Mouse (Mus musculus) forebrain, embryonic 15.5 days (tissue): ENCODE measurements around the gene Slc27a4. TPM values are rescaled to one million over a fixed set of nuclear protein-coding genes. Genes with fewer than 3 reads are reported as not detected.

Source experiments
- ATAC-seq: fragments of 200-750 bp; cut with Nextera tagmentation; replicated peaks from 2 replicates; pipeline ENCODE4 v1.8.0; 2017; ENCODE audit warnings: mild to moderate bottlenecking, moderate TSS enrichment, moderate library complexity
- H3K27ac ChIP-seq: fragments of 300-500 bp; sonication (generic); replicated peaks from 2 replicates; pipeline ENCODE4 v1.5.1; 2015; ENCODE audit warnings: mild to moderate bottlenecking, inconsistent platforms
- H3K27me3 ChIP-seq: fragments of 300-500 bp; sonication (generic); 2 replicates; pipeline ENCODE4 v1.6.1; 2015; ENCODE audit warnings: inconsistent platforms
- H3K36me3 ChIP-seq: fragments of 300-500 bp; sonication (generic); 2 replicates; pipeline ENCODE4 v1.6.1; 2015; ENCODE audit warnings: mild to moderate bottlenecking, inconsistent platforms
- H3K4me1 ChIP-seq: fragments of 300-500 bp; sonication (generic); 2 replicates; pipeline ENCODE4 v1.6.1; 2015; ENCODE audit warnings: inconsistent platforms
- H3K4me2 ChIP-seq: fragments of 300-500 bp; sonication (generic); replicated peaks from 2 replicates; pipeline ENCODE4 v1.6.1; 2015; ENCODE audit warnings: mild to moderate bottlenecking, inconsistent platforms
- H3K4me3 ChIP-seq: fragments of 300-500 bp; sonication (generic); 2 replicates; pipeline ENCODE4 v1.5.1; 2015; ENCODE audit warnings: mild to moderate bottlenecking, inconsistent platforms
- H3K9ac ChIP-seq: fragments of 300-500 bp; sonication (generic); replicated peaks from 2 replicates; pipeline ENCODE4 v1.6.1; 2015; ENCODE audit warnings: mild to moderate bottlenecking, inconsistent platforms
- H3K9me3 ChIP-seq: fragments of 300-500 bp; sonication (generic); 2 replicates; pipeline ENCODE4 v1.6.1; 2016; ENCODE audit warnings: inconsistent platforms
- WGBS: fragments of 180-500 bp; shearing (Covaris S2); methylation state at CpG from one replicate; pipeline ENCODE4 v1.1.7; 2015; ENCODE audit warnings: mixed read lengths; 5-methylcytosine and 5-hydroxymethylcytosine counted together
- polyA plus RNA-seq: library from polyadenylated mRNA; unstranded; fragments of >200 nt; fragmentation: Nextera tagmentation; extraction: Ambion mirVana; gene quantifications from 2 replicates; pipeline ENCODE4 v1.2.1, GENCODE M21; 2015

Gene Slc27a4
- polyA plus RNA-seq, 1 experiment from 2014 or later: 31.8 TPM

DNA sequence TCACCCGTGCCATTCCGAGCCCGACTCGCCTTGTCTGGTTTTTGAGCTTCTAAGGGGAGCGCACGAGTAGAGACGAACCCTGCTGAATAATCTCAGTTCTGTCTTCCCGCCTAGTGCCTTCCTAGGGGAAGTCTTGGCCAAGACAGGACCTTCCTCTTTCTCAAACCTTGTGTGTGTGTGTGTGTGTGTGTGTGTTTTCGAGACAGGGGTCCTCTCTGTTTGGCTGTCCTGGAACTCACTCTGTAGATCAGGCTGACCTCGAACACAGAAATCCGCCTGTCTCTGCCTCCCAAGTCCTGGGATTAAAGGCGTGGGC, 25.2 kb downstream of the Slc27a4 start:
- Histone ChIP-seq H3K27ac (peak overlapping the region; percentile 49), H3K9me3 (no peaks in the 10 kb centered on the region), H3K36me3 (peaks cover 2% of the 10 kb centered on the region), H3K9ac (peak overlapping the region; percentile 73), H3K4me2 (peak overlapping the region; percentile 76), H3K27me3 (no peaks in the 10 kb centered on the region), H3K4me3 (peak overlapping the region; percentile 93), H3K4me1 (peaks cover 19% of the 10 kb centered on the region)
- ATAC-seq: no peak
- WGBS: 6% methylated on average over 12 of the region's 12 CpGs

DNA sequence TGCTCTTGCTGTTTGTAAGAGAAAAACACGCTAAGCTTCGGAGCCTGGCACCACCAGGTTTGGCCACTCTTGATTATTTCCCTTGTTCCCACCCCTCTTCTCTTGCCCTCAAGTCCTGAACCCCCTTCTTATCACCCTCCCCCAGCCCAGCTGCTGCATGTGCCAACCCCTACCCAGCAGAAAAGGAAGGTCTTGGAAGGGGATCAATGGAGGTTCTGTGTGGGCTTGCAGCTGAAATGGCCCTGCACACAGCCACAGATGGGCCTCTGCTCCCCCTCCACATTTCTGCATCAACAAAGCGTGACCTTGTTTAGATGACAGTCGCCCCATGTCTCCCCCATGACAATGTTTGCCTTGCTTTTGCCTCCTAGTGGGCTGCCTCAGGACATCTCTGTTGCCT, 28.7 kb downstream of the Slc27a4 start:
- WGBS: 86% methylated on average over 4 of the region's 4 CpGs
- H3K36me3 ChIP-seq: peaks cover 10% of the 10 kb centered on the region
- no peak overlapping the region for H3K27ac ChIP-seq
- H3K4me2 ChIP-seq: no peak overlapping the region
- no peaks in the 10 kb centered on the region for H3K9me3 ChIP-seq
- no peaks in the 10 kb centered on the region for H3K27me3 ChIP-seq
- H3K4me1 ChIP-seq: peaks cover 20% of the 10 kb centered on the region
- ATAC-seq: no peak
- H3K9ac ChIP-seq: no peak overlapping the region
- H3K4me3 ChIP-seq: no peak overlapping the region

DNA sequence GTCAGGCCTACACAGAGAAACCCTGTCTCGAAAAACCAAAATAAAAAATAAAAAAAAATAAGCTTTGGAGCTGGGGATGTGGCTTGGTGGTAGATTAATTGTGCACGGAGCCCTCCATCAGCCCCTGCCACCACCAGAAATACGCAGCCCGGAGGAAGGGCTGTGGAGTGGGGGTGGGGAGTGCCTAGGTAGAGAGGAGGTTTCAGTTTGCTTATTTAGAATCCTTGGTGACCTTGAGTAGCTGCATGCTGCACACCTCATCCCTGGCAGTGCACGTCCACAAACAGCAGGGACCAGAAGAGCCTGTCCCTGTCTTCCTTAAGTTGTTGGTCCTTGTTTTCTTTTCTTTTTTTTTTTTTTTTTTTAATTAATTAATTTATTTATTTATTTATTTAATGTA, 31.4 kb downstream of the Slc27a4 start:
- no peaks in the 10 kb centered on the region for H3K27me3 ChIP-seq
- H3K4me2 ChIP-seq: no peak overlapping the region
- no peak overlapping the region for H3K9ac ChIP-seq
- H3K27ac ChIP-seq: no peak overlapping the region
- WGBS: 97% methylated on average over 5 of the region's 5 CpGs
- H3K4me1 ChIP-seq: 0 out of 2 replicates have a peak, but pooled peaks cover 3% of the 10 kb centered on the region
- ATAC-seq: no peak
- H3K9me3 ChIP-seq: no peaks in the 10 kb centered on the region
- H3K36me3 ChIP-seq: peaks cover 10% of the 10 kb centered on the region
- H3K4me3 ChIP-seq: no peak overlapping the region

DNA sequence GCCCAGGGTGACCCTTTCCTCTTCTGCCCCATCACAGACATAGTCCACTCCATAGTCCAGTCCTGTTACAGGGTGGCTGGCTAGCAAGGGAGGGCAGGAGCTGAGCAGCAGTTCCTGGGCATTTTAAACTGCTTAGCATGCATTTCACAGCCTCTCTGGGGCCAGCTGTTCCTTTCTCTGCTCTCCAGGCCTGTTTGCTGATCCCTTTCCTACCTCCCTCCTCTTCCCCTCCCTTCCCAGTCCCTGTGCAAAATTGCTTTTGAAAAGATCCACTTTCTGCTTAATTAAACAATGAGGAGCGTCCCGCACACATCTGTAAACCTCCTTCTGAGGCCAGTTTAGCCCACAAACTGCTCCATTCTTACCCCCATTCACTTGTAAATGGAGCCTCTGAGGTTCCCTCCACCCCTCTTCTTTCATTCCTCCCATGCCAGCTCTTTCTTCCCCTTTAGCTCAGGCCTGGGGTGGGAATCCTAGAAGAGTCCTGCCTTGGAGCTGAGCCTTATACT, 33.0 kb downstream of the Slc27a4 start:
- no peak for ATAC-seq
- 8% methylated on average over 2 of the region's 2 CpGs for WGBS
- no peaks in the 10 kb centered on the region for H3K27me3 ChIP-seq
- peak overlapping the region; percentile 32; the same call in 1 of the 2 replicates for H3K27ac ChIP-seq
- no peak overlapping the region for H3K9ac ChIP-seq
- H3K9me3 ChIP-seq: no peaks in the 10 kb centered on the region
- no peak overlapping the region for H3K4me3 ChIP-seq
- H3K36me3 ChIP-seq: peaks cover 10% of the 10 kb centered on the region
- H3K4me2 ChIP-seq: no peak overlapping the region
- H3K4me1 ChIP-seq: 0 out of 2 replicates have a peak, but pooled peaks cover 3% of the 10 kb centered on the region

DNA sequence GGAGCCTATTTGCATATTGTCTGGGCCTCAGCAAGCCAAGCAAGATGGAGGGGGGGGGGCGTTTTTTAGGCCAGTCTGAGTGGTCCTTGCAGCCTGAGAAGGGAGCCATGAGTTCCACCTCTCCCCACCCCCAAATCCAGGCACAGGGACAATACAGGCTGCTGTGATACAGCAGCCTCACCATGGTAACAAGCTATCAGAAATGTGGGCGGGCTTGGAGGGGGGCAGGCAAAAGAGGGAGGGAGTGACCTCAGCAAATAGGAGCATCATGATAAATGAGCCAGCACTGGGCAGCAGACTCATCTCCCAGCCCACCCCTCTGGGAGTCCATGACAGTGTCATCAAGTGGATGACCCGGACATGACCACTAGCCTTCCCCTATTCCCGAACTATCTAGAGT, 37.0 kb downstream of the Slc27a4 start:
- Histone ChIP-seq H3K9me3 (no peaks in the 10 kb centered on the region), H3K36me3 (peaks cover 19% of the 10 kb centered on the region), H3K4me3 (no peak overlapping the region), H3K27ac (no peak overlapping the region), H3K4me1 (0 out of 2 replicates have a peak, but pooled peaks cover 3% of the 10 kb centered on the region), H3K9ac (no peak overlapping the region), H3K27me3 (peaks cover 11% of the 10 kb centered on the region), H3K4me2 (no peak overlapping the region)
- 0 out of 2 replicates have a peak, but pooled peaks have one; percentile 19 for ATAC-seq
- WGBS: 51% methylated on average over 4 of the region's 4 CpGs

DNA sequence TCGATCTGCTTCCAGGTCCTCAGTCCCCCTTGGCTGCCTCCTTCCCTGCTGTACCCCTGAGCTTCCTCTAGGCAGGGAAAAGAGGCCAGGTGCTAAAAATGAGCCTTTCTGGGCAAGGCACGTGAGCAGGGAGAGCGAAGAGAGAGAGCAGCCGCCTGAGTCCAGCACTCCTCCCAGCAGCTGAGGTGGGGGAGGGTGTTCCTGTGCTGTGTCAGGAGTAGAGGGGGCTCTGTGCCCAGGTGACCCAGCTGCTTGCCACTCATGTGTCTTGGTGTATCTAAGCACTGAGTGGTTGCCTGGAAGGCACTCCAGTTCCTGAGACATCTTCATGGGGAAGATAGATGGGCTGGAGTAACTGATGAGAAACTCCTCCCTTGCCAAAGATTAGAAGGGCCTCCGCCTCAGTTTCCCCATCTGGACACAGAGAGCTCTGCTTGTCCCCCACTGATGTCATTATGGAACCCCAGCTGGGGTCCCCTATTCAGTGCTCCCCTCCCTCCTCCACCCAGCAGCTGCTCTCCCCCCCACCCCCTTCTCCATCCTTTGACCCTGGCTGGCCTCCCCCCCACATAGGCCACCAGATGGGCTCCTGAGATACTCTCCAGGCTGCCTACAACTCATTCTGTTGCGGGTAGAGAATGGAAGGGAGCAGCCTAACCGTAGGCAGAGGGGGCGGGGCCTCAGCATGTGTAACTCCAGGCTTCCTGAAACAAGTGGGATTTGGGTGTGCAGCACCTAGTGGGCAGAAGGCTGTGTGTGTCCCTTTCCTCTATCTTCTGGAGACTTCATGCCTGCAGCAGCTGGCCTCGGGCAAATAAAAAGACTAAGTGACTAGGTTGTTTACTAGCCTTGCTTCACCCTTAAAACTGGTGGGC, 41.0 kb downstream of the Slc27a4 start:
- H3K4me2 ChIP-seq: no peak overlapping the region
- no peak for ATAC-seq

DNA sequence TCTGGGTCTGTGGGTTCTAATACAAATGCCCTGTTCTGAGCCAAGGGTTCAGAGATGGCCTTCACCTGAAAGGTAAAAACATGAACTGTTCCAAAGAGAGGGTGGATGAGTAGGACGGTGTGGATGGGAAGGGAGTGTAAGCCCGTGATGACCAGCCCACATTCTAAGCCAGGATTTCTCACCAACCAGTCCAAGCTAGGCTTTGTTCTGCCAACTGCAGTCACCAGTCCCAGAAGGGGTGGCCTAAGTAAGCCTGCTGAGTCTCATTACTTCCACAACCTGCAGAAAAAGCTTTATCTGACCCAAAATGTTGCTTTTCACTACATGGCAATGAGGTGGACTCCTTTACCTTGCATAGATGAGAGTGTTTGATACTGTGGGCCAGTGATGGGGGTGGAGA, 41.7 kb downstream of the Slc27a4 start:
- no peaks in the 10 kb centered on the region for H3K9me3 ChIP-seq
- H3K4me2 ChIP-seq: no peak overlapping the region
- no peak overlapping the region for H3K9ac ChIP-seq
- H3K27me3 ChIP-seq: peaks cover 41% of the 10 kb centered on the region
- peaks cover 19% of the 10 kb centered on the region for H3K36me3 ChIP-seq
- ATAC-seq: no peak
- H3K4me1 ChIP-seq: peaks cover 13% of the 10 kb centered on the region
- WGBS: 60% methylated on average over 2 of the region's 2 CpGs
- no peak overlapping the region for H3K27ac ChIP-seq
- H3K4me3 ChIP-seq: no peak overlapping the region

More for the DNA sequence above, 41.0 kb downstream of the Slc27a4 start:
- no peak overlapping the region for H3K4me3 ChIP-seq
- no peaks in the 10 kb centered on the region for H3K9me3 ChIP-seq
- H3K4me1 ChIP-seq: peaks cover 13% of the 10 kb centered on the region
- no peak overlapping the region for H3K9ac ChIP-seq
- peaks cover 19% of the 10 kb centered on the region for H3K36me3 ChIP-seq
- 61% methylated on average over 9 of the region's 9 CpGs for WGBS
- no peak overlapping the region for H3K27ac ChIP-seq
- peaks cover 35% of the 10 kb centered on the region for H3K27me3 ChIP-seq

DNA sequence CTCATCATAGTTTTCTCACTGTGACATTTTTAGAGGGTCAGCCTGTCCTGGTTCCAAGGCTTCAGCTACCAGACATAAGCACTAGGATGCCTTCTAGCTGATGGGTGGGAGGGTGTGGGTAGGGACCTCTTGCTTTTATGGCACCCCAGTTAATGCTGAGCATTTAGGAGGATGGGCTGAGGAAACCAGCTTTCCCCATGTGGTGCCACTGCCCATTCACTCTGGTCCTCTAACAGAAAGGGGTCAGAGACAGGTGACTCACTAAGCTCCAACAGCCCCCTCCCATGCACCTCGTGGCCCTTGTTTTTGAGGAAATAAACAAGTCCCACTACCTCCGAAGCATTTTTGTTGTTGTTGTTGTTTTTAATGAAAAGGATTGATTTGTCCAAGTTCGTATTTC, 42.2 kb downstream of the Slc27a4 start:
- Histone ChIP-seq H3K9ac (no peak overlapping the region), H3K27ac (no peak overlapping the region), H3K4me3 (no peak overlapping the region), H3K4me1 (peaks cover 13% of the 10 kb centered on the region), H3K27me3 (peaks cover 42% of the 10 kb centered on the region), H3K9me3 (no peaks in the 10 kb centered on the region), H3K36me3 (peaks cover 19% of the 10 kb centered on the region), H3K4me2 (no peak overlapping the region)
- 15% methylated on average over 3 of the region's 3 CpGs for WGBS
- ATAC-seq: no peak

DNA sequence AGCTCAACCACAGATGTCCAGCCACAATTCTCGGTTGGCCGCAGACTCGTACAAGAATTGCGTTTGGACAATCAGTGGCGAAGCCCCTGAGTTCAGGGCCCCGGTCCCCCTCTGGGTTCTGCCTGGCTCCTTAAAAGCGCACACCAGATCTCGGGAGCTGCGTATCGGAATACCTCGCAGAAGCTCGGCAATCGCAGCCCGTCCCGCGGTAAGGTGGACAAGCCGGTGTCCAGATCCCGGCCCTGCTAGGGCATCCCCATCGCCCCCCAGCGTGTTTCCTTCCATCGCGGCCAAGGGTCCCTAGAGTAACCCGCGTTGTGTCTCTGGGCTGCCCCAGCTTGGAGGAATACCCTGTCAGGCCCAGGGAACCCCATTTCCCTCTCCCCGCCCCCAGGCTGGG, 43.2 kb downstream of the Slc27a4 start:
- Histone ChIP-seq H3K36me3 (peaks cover 19% of the 10 kb centered on the region), H3K4me2 (peak overlapping the region; percentile 49), H3K4me3 (peak overlapping the region; percentile 35), H3K9ac (peak overlapping the region; percentile 22), H3K27me3 (peaks cover 42% of the 10 kb centered on the region), H3K9me3 (no peaks in the 10 kb centered on the region), H3K4me1 (peaks cover 13% of the 10 kb centered on the region), H3K27ac (no peak overlapping the region)
- ATAC-seq: no peak
- 5% methylated on average over 25 of the region's 25 CpGs for WGBS

DNA sequence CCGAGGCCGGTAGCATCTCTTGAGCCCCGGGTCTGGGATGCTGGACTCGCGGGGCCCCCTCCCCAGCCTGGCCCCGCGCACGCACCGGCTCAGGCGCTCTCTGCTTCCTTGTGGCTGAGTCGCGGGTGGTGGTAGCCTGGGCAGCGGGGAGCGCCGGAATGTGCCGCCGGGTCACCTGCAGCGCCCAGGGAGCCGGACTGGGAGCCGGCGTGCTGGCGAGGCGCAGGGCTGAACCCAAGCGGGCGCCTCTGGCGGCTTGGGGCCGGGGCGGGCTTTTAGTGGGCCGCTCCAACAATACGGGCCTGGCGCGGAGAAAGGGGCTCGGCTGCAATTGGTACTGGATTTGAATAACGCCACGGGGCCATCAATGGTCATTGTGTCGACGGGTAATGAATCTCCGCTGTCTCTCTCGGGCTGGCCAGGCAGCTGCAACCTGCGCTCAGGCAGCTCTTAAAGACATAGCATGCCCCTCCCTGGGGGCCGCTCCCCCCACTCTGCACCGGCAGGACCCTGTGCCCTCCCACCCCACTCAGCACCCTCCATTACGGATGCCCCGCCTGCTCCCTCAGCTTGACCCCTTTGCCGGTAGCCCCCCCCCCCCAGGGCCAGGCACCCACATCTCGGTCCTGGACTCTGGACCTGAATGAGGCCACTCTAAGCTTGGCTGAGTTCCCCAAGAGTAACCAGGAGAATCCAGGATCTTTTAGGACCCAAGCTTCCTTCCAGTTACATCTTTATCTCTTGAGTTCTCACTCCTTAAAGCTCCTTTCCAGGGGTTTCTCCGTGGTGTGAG, 43.8 kb downstream of the Slc27a4 start:
- no peaks in the 10 kb centered on the region for H3K9me3 ChIP-seq
- 0 out of 2 replicates have a peak, but pooled peaks have one; percentile 46 for ATAC-seq
- no peak overlapping the region for H3K27ac ChIP-seq
- H3K27me3 ChIP-seq: peaks cover 42% of the 10 kb centered on the region
- H3K36me3 ChIP-seq: peaks cover 19% of the 10 kb centered on the region
- peak overlapping the region; percentile 49 for H3K4me2 ChIP-seq
- H3K4me1 ChIP-seq: peaks cover 13% of the 10 kb centered on the region
- H3K4me3 ChIP-seq: peak overlapping the region; percentile 35
- WGBS: 1% methylated on average over 42 of the region's 47 CpGs
- peak overlapping the region; percentile 22 for H3K9ac ChIP-seq

DNA sequence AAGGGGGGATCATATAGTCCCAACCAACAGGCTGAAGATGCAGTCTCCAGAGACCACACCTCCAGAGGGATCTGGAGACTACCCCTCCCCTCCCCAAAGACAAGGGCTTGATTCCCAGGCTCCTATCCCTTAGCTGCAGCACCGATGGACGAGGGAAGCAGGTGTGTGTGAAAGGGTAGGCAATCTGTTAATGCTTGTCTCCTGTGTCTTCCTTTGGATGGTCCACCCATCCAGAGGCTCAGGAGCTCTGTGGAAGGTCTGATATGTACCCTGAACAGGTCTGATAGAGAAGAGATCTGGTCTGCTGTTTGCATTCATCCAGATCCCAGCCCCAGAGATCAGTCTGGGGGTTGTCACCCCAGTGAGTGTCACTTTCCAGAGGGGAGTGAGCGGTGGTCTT, 44.5 kb downstream of the Slc27a4 start:
- 33% methylated on average over 3 of the region's 3 CpGs for WGBS
- Histone ChIP-seq H3K9ac (no peak overlapping the region), H3K27ac (no peak overlapping the region), H3K9me3 (no peaks in the 10 kb centered on the region), H3K4me3 (no peak overlapping the region), H3K4me2 (no peak overlapping the region), H3K4me1 (peaks cover 13% of the 10 kb centered on the region), H3K36me3 (peaks cover 14% of the 10 kb centered on the region), H3K27me3 (peaks cover 42% of the 10 kb centered on the region)
- no peak for ATAC-seq

DNA sequence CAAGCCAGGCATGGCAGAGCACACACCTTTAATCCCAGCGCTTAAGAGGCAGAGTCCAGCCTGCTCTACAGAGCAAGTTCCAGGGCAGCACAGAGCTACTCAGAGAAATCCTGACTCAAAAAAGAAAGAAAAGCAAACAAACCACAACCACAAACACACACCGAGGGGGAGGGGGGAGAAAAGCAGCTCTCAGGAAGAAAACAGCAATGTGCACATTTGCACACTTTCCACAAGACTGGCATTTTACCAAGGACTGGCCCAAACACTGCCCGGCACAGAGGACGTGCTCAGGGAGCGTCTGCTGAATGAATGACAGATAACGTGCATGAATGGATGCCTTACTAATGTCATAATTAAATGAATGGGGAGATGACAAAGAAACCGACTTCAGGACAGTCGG, 46.6 kb downstream of the Slc27a4 start:
- 63% methylated on average over 8 of the region's 8 CpGs for WGBS
- ATAC-seq: no peak
- no peak overlapping the region for H3K9ac ChIP-seq
- no peaks in the 10 kb centered on the region for H3K9me3 ChIP-seq
- H3K4me1 ChIP-seq: peaks cover 13% of the 10 kb centered on the region
- H3K36me3 ChIP-seq: no peaks in the 10 kb centered on the region
- H3K27ac ChIP-seq: no peak overlapping the region
- no peak overlapping the region for H3K4me2 ChIP-seq
- H3K4me3 ChIP-seq: no peak overlapping the region
- H3K27me3 ChIP-seq: peaks cover 35% of the 10 kb centered on the region
